Mouse (Mus musculus) ES-Bruce4 (cell line): ENCODE data around the gene Sp3. TPM values are rescaled to one million over a fixed set of nuclear protein-coding genes. Genes with fewer than 3 reads are reported as not detected.
A peak's percentile ranks its signal among the peaks of the same experiment; 100 is the strongest.
"Not testable (repeated sequence)": the region's sequence is repeated elsewhere in the genome, so short reads cannot be mapped to it uniquely, and the experiment has no call there.

Experiments
- H3K27ac ChIP-seq: 2 replicates; pipeline ENCODE4 v1.5.1; 2012; ENCODE audit warnings: low read length, inconsistent platforms; ENCODE audit not compliant: insufficient read depth
- H3K27me3 ChIP-seq: 2 replicates; pipeline ENCODE4 v1.6.1; 2012; ENCODE audit warnings: mild to moderate bottlenecking, low read length, inconsistent platforms; ENCODE audit not compliant: control insufficient read depth, poor library complexity, insufficient read depth, severe bottlenecking
- H3K36me3 ChIP-seq: 2 replicates; pipeline ENCODE4 v1.6.1; 2012; ENCODE audit warnings: inconsistent platforms, mild to moderate bottlenecking, low read length, moderate library complexity; ENCODE audit not compliant: control insufficient read depth, poor library complexity, insufficient read depth, severe bottlenecking
- H3K4me1 ChIP-seq: one replicate; pipeline ENCODE4 v1.8.1; 2011; ENCODE audit warnings: low read length; ENCODE audit not compliant: control insufficient read depth, insufficient read depth
- H3K4me3 ChIP-seq: 2 replicates; pipeline ENCODE4 v1.5.1; 2011; ENCODE audit warnings: low read depth, mild to moderate bottlenecking, low read length
- H3K9ac ChIP-seq: 2 replicates; pipeline ENCODE4 v1.6.1; 2012; ENCODE audit warnings: low read depth, mild to moderate bottlenecking, inconsistent platforms; ENCODE audit not compliant: poor library complexity, severe bottlenecking
- H3K9me3 ChIP-seq: replicated peaks from 2 replicates; pipeline ENCODE4 v1.6.1; 2012; ENCODE audit warnings: mild to moderate bottlenecking, low read length, inconsistent platforms; ENCODE audit not compliant: control insufficient read depth, poor library complexity, insufficient read depth, severe bottlenecking
- CTCF ChIP-seq: IDR thresholded peaks from one replicate; pipeline ENCODE4 v1.8.1; 2011; ENCODE audit warnings: low read depth, low read length
- EP300 ChIP-seq: IDR thresholded peaks from 2 replicates; pipeline ENCODE4 v1.6.1; 2011; ENCODE audit warnings: low read depth, low read length; ENCODE audit not compliant: insufficient read depth
- POLR2A ChIP-seq: IDR thresholded peaks from one replicate; pipeline ENCODE4 v1.8.1; 2011; ENCODE audit warnings: low read length; ENCODE audit not compliant: insufficient read depth
- polyA plus RNA-seq: library from polyadenylated mRNA; stranded (reverse); fragments of >200 nt; gene quantifications from 2 replicates; pipeline ENCODE4 v1.2.4, GENCODE M21; 2011; ENCODE audit warnings: low read depth; ENCODE audit not compliant: missing spikeins, insufficient read depth, insufficient read length

The Sp3 gene
- polyA plus RNA-seq, 1 experiment: 102 TPM

- H3K36me3 ChIP-seq: no peaks in the 10 kb centered on the region
- H3K9me3 ChIP-seq: no peaks in the 10 kb centered on the region
- no peaks in the 10 kb centered on the region for H3K27me3 ChIP-seq
- peak overlapping the region; percentile 54; the same call in 1 of the 2 replicates for H3K9ac ChIP-seq
- H3K4me3 ChIP-seq: no peak overlapping the region
- peaks cover 1% of the 10 kb centered on the region for H3K4me1 ChIP-seq
- H3K27ac ChIP-seq: peak overlapping the region; percentile 81
- TF ChIP-seq EP300 (no peak), POLR2A (no peak), CTCF (no peak)
These were observed 16.6 kb upstream of the Sp3 start for GRCm38 (mm10) chr2:72996808-72997378.

- Histone ChIP-seq H3K27ac (peak overlapping the region; percentile 91), H3K9ac (peak overlapping the region; percentile 54), H3K4me3 (no peak overlapping the region), H3K9me3 (no peaks in the 10 kb centered on the region), H3K36me3 (no peaks in the 10 kb centered on the region), H3K27me3 (no peaks in the 10 kb centered on the region), H3K4me1 (peaks cover 1% of the 10 kb centered on the region)
- TF ChIP-seq EP300 (peak; percentile 98), POLR2A (no peak), CTCF (no peak)
These were observed 15.3 kb upstream of the Sp3 start for GRCm38 (mm10) chr2:72995346-72996097.

GRCm38 (mm10) chr2:72994165-72994564 lies 13.9 kb upstream of the Sp3 start:
- peaks cover 5% of the 10 kb centered on the region for H3K9me3 ChIP-seq
- H3K36me3 ChIP-seq: no peaks in the 10 kb centered on the region
- no peak overlapping the region for H3K27ac ChIP-seq
- TF ChIP-seq EP300 (no peak), POLR2A (no peak), CTCF (no peak)
- no peak overlapping the region for H3K9ac ChIP-seq
- H3K4me1 ChIP-seq: peaks cover 1% of the 10 kb centered on the region
- H3K4me3 ChIP-seq: no peak overlapping the region
- no peaks in the 10 kb centered on the region for H3K27me3 ChIP-seq

- H3K27ac ChIP-seq: no peak overlapping the region
- H3K27me3 ChIP-seq: no peaks in the 10 kb centered on the region
- peaks cover 13% of the 10 kb centered on the region for H3K9me3 ChIP-seq
- no peaks in the 10 kb centered on the region; the same call in 1 of the 2 replicates for H3K36me3 ChIP-seq
- no peak overlapping the region for H3K4me3 ChIP-seq
- H3K4me1 ChIP-seq: peaks cover 1% of the 10 kb centered on the region
- TF ChIP-seq POLR2A: no peak
- TF ChIP-seq EP300: no peak
- TF ChIP-seq CTCF: no peak
- 0 out of 2 replicates have a peak overlapping the region, but pooled peaks have one; percentile 2 for H3K9ac ChIP-seq
These were observed 12.3 kb upstream of the Sp3 start for GRCm38 (mm10) chr2:72992497-72992896.

- H3K9me3 ChIP-seq: peaks cover 13% of the 10 kb centered on the region
- H3K9ac ChIP-seq, H3K27ac ChIP-seq, H3K36me3 ChIP-seq, H3K4me1 ChIP-seq, H3K27me3 ChIP-seq, H3K4me3 ChIP-seq: not testable (repeated sequence)
These were observed 8.7 kb upstream of the Sp3 start for GRCm38 (mm10) chr2:72988945-72989344.

GRCm38 (mm10) chr2:72986616-72987015 lies 6.4 kb upstream of the Sp3 start, which contains the start of gene Gm11084:
Gene Gm11084, minus strand, starts transcription at chr2:72986716.
- TF ChIP-seq POLR2A: no peak
- no peak for TF ChIP-seq CTCF
- TF ChIP-seq EP300: no peak
- no peak within 1 kb of the TSS for H3K4me3 ChIP-seq
- no peaks in the 10 kb centered on the region for H3K27me3 ChIP-seq
- peak within 1 kb of the TSS; percentile 72 for H3K27ac ChIP-seq
- no peak within 1 kb of the TSS for H3K9ac ChIP-seq
- no peaks in the 10 kb centered on the region; the same call in 1 of the 2 replicates for H3K36me3 ChIP-seq
- peaks cover 13% of the 10 kb centered on the region for H3K9me3 ChIP-seq
- H3K4me1 ChIP-seq: peaks cover 9% of the 10 kb centered on the region
